Mouse (Mus musculus): ENCODE measurements around the gene Prr5l. TPM values are rescaled to one million over a fixed set of nuclear protein-coding genes. Genes with fewer than 3 reads are reported as not detected.

Gene Prr5l
- total RNA-seq, 2 experiments from 2014 or later = 2.0 to 4.1 TPM

- no peak for ATAC-seq (ENCODE audit: poor library complexity, severe bottlenecking)
Measured at GRCm38 (mm10) chr2:101825226-101826120, 57.4 kb downstream of the Prr5l start.

- no peak for ATAC-seq (ENCODE audit: poor library complexity, severe bottlenecking)
Measured at GRCm38 (mm10) chr2:101823821-101824220, 59.0 kb downstream of the Prr5l start.

- ATAC-seq (ENCODE audit: poor library complexity, severe bottlenecking) = no peak
Measured at GRCm38 (mm10) chr2:101822785-101823184, 60.0 kb downstream of the Prr5l start.

- ATAC-seq (ENCODE audit: poor library complexity, severe bottlenecking) = no peak
Measured at GRCm38 (mm10) chr2:101820816-101821215, 62.0 kb downstream of the Prr5l start.

DNA sequence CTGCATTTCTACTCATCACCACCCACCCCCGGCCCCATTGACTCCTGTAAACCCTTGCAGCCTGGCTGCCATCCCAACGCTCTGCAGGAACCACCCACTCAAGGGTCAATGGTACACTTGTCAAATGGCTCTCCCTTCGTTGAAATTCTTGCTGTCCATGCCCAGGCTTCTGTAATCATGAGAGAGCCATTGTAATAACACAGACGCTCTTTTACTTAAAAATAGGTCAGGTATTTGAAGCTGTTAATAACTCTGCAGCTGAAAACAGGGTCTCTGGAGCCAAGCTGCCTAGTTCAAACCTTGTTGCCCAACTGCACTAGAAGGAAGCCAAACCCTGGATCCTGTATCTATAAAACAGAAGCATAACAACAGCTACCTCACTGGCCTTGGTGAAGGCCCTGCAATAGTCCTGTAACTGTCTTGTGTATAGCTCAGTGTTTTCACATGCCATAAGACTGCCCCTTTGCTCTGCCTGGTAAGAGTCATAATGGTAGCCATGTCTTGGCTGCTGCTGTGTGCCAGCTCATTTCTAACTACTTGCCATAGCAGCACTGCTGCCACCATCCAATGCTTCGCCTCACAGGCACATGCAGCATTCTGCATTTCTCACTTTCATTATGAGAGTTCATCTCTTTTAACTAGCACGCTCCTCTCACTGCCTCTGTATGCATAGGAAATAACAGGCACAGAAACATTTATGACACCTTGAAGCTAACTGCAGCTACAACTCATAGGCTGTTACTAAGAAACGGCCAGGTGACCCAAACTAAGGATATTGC is 63.7 kb downstream of the Prr5l start:
- no peak for ATAC-seq (ENCODE audit: poor library complexity, severe bottlenecking)

GRCm38 (mm10) chr2:101816646-101817308 is 66.0 kb downstream of the Prr5l start:
- no peak for ATAC-seq (ENCODE audit: poor library complexity, severe bottlenecking)

GRCm38 (mm10) chr2:101815250-101815934 is 67.4 kb downstream of the Prr5l start:
- ATAC-seq (ENCODE audit: poor library complexity, severe bottlenecking) = peak; percentile 73

DNA sequence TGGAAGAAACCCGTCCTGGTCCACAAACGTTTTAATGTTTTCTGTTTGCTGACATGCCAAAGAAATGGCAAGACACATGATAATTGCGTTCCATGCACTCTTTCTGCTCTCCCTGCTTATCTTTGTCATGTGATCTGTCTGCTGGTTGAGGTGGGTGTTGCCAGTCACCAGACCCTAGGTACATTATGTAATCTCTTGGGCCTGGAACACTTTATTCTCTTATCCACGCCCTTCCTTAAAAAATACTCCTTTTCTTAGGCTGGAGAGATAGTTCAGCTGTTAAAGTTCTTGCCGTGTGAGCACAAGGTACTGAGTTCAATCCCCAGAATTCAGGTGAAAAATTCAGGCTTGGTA is 68.6 kb downstream of the Prr5l start:
- no peak for ATAC-seq (ENCODE audit: poor library complexity, severe bottlenecking)

- no peak for ATAC-seq (ENCODE audit: poor library complexity, severe bottlenecking)
Measured at GRCm38 (mm10) chr2:101813581-101814271, 69.1 kb downstream of the Prr5l start.

GRCm38 (mm10) chr2:101811925-101812324 is 70.9 kb downstream of the Prr5l start:
- peak; percentile 75 for ATAC-seq (ENCODE audit: poor library complexity, severe bottlenecking)

- ATAC-seq (ENCODE audit: poor library complexity, severe bottlenecking) = no peak; the same call in 1 of the 2 replicates
Measured at GRCm38 (mm10) chr2:101810774-101811173, 72.1 kb downstream of the Prr5l start.

GRCm38 (mm10) chr2:101809640-101810305 is 73.1 kb downstream of the Prr5l start:
- no peak for ATAC-seq (ENCODE audit: poor library complexity, severe bottlenecking)

- ATAC-seq (ENCODE audit: poor library complexity, severe bottlenecking) = no peak
Measured at GRCm38 (mm10) chr2:101807756-101808155, 75.1 kb downstream of the Prr5l start.

- ATAC-seq (ENCODE audit: poor library complexity, severe bottlenecking) = no peak
Measured at GRCm38 (mm10) chr2:101802240-101802639, 80.6 kb downstream of the Prr5l start.

DNA sequence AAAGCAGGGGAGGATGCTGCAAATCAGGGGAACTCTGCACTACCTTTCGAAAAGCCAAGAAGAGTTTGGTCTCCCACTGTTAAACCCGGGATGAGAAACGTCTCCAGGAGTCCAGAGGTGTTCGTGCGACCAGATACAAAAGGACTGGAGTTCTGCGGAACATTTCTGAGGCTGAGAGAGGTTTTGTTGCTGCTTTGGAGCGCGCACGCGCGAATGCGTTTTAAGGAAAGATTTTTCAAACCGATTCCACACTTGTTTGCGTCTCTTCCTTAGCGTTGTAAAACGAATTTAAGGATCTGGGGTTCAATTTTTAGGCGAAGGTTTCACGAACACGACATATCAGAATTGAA is 85.0 kb downstream of the Prr5l start:
- no peak for ATAC-seq (ENCODE audit: poor library complexity, severe bottlenecking)

DNA sequence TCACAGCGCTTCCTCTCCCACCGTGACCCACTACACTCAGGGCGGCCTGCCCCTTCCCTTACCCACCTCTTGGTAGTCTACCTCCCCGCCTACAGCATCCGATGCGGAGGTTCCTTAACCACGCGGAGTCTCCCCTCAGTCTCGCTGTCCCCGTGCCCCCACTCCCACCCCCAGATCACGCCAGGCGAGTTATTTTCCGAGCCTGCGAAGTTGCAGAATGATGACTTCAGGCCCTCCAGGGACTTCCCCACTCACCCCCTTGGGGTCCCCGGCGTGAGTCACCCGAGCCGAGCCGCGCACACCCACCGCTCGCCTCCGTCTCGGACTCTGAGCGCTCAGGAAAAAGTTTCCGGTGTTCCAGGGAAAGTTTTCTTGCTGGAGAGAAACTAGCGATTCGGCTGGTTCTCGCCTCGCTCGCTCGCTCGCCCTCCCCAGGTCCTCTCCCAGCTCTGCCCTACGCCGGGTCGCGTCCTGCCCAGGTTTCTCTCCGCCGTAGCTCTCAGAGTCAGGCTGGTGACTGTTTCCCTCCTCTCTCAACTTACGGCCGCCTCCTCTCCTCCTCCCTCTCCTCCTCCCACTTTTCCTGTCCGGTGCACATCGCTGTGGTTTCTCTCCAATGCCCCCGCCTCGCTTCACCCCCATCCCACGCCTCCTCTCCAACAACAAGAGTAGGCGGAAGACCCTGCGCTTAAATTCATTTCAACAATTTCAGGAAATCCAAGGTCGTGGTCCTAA is 85.5 kb downstream of the Prr5l start:
- ATAC-seq (ENCODE audit: poor library complexity, severe bottlenecking) = peak; percentile 26

- ATAC-seq (ENCODE audit: poor library complexity, severe bottlenecking) = peak; percentile 85
Measured at GRCm38 (mm10) chr2:101796287-101797115, 86.3 kb downstream of the Prr5l start.

DNA sequence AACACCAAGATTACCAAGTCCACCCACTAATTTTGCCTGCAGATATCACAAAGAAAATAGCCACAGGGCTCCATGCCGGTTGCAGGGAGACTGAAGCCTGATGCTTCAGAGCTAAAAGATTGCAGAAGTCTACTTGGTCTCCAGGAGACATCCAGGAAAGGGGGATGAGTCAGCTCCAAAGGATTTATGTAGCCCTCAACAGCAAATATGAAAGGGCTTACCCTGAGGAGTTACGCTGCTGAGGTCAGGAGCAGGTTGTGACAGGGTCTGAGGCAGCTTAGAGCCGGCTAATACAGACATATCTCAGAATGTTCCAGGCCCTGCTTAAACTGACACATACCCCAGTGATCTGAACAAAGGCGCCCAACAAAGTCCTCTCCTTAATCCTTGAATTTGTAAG is 90.7 kb downstream of the Prr5l start:
- ATAC-seq (ENCODE audit: poor library complexity, severe bottlenecking) = no peak
